Mouse (Mus musculus) MEL (cell line): ENCODE results near the gene Macrod1. TPM values are rescaled to one million over a fixed set of nuclear protein-coding genes. Genes with fewer than 3 reads are reported as not detected.

Experiments
- DNase-seq: peaks from one replicate; pipeline ENCODE4 v3.0.0; 2011; ENCODE audit warnings: low read depth, low spot score
- H3K27ac ChIP-seq: 2 replicates; pipeline ENCODE4 v1.5.1; 2012; ENCODE audit warnings: low read depth, mild to moderate bottlenecking, control low read depth, low read length, moderate library complexity; ENCODE audit not compliant: control insufficient read depth
- H3K27me3 ChIP-seq, 2 experiments: fragments of 150-350 bp in 1 of 2; sonication (generic) in 1 of 2; 2 replicates each; pipeline ENCODE4 v1.6.1; 2012; ENCODE audit warnings: low read length in 2 of 2, mild to moderate bottlenecking in 2 of 2, improper control_type of control experiment in 1 of 2, moderate library complexity in 1 of 2; ENCODE audit not compliant: insufficient read depth in 2 of 2, control insufficient read depth in 1 of 2
- H3K36me3 ChIP-seq, 2 experiments: 2 replicates each; pipeline ENCODE4 v1.6.1; 2012 to 2014; ENCODE audit warnings: low read length in 2 of 2, improper control_type of control experiment in 1 of 2, inconsistent platforms in 1 of 2, mild to moderate bottlenecking in 1 of 2; ENCODE audit not compliant: insufficient read depth in 2 of 2, control insufficient read depth in 1 of 2
- H3K4me1 ChIP-seq, 2 experiments: fragments of 150-350 bp in 1 of 2; sonication (generic) in 1 of 2; 2 replicates each; pipeline ENCODE4 v1.6.1; 2012; ENCODE audit warnings: low read length in 2 of 2, improper control_type of control experiment in 1 of 2, mild to moderate bottlenecking in 1 of 2; ENCODE audit not compliant: insufficient read depth in 2 of 2, control insufficient read depth in 1 of 2
- H3K4me3 ChIP-seq, 2 experiments: fragments of 150-350 bp in 1 of 2; sonication (generic) in 1 of 2; 2 replicates each; pipeline ENCODE4 v1.5.1; 2012; ENCODE audit warnings: low read depth in 2 of 2, low read length in 2 of 2, mild to moderate bottlenecking in 2 of 2, moderate library complexity in 2 of 2, control low read depth in 1 of 2, improper control_type of control experiment in 1 of 2; ENCODE audit not compliant: control insufficient read depth in 1 of 2, insufficient read depth in 1 of 2
- H3K79me2 ChIP-seq: 2 replicates; pipeline ENCODE4 v1.6.1; 2012; ENCODE audit warnings: mild to moderate bottlenecking, low read length, moderate library complexity; ENCODE audit not compliant: control insufficient read depth, poor library complexity, insufficient read depth
- H3K9ac ChIP-seq: 2 replicates; pipeline ENCODE4 v1.6.1; 2012; ENCODE audit warnings: low read depth, mild to moderate bottlenecking, control low read depth, low read length, moderate library complexity; ENCODE audit not compliant: control insufficient read depth, poor library complexity, severe bottlenecking
- H3K9me3 ChIP-seq: fragments of 150-350 bp; sonication (generic); replicated peaks from 2 replicates; pipeline ENCODE4 v1.6.1; 2012; ENCODE audit warnings: mild to moderate bottlenecking, low read length, improper control_type of control experiment, moderate library complexity; ENCODE audit not compliant: insufficient read depth
- CTCF ChIP-seq, 3 experiments: IDR thresholded peaks in 2 of 3; conservative IDR thresholded peaks in 1 of 3; 2 replicates each; pipeline ENCODE4 v1.5.1; 2011 to 2012; ENCODE audit warnings: low read length in 3 of 3, low read depth in 2 of 3, mild to moderate bottlenecking in 2 of 3, improper control_type of control experiment in 1 of 3, inconsistent platforms in 1 of 3, mixed read lengths in 1 of 3, moderate library complexity in 1 of 3; ENCODE audit not compliant: control insufficient read depth in 1 of 3, insufficient read depth in 1 of 3, poor library complexity in 1 of 3, severe bottlenecking in 1 of 3
- E2F4 ChIP-seq: IDR thresholded peaks from 2 replicates; pipeline ENCODE4 v1.6.1; 2011; ENCODE audit warnings: low read depth, low read length, improper control_type of control experiment, borderline replicate concordance
- ETS1 ChIP-seq: IDR thresholded peaks from 2 replicates; pipeline ENCODE4 v1.6.1; 2012; ENCODE audit warnings: low read depth, mild to moderate bottlenecking, inconsistent platforms, low read length, improper control_type of control experiment, moderate library complexity
- GABPA ChIP-seq: IDR thresholded peaks from 2 replicates; pipeline ENCODE4 v1.6.1; 2012; ENCODE audit warnings: low read depth, mild to moderate bottlenecking, inconsistent platforms, low read length, improper control_type of control experiment, moderate library complexity
- GATA1 ChIP-seq: IDR thresholded peaks from 2 replicates; pipeline ENCODE4 v1.6.1; 2011; ENCODE audit warnings: low read depth, low read length, improper control_type of control experiment
- HCFC1 ChIP-seq: IDR thresholded peaks from 2 replicates; pipeline ENCODE4 v1.6.1; 2012; ENCODE audit warnings: low read depth, mild to moderate bottlenecking, inconsistent platforms, low read length, improper control_type of control experiment, moderate library complexity
- KAT2A ChIP-seq: conservative IDR thresholded peaks from 2 replicates; pipeline ENCODE4 v1.6.1; 2012; ENCODE audit warnings: low read depth, low read length, improper control_type of control experiment, inconsistent platforms
- MAX ChIP-seq: IDR thresholded peaks from 2 replicates; pipeline ENCODE4 v1.6.1; 2011; ENCODE audit warnings: low read length, improper control_type of control experiment
- MXI1 ChIP-seq: IDR thresholded peaks from 2 replicates; pipeline ENCODE4 v1.6.1; 2011; ENCODE audit warnings: mild to moderate bottlenecking, low read depth, low read length, improper control_type of control experiment
- NRF1 ChIP-seq: IDR thresholded peaks from 2 replicates; pipeline ENCODE4 v1.6.1; 2014; ENCODE audit warnings: low read depth, mild to moderate bottlenecking, inconsistent platforms, low read length, improper control_type of control experiment, moderate library complexity; ENCODE audit not compliant: poor library complexity, insufficient read depth, severe bottlenecking
- POLR2A ChIP-seq, 2 experiments: IDR thresholded peaks; 2 replicates each; pipeline ENCODE4 v1.6.1; 2011 to 2012; ENCODE audit warnings: low read length in 2 of 2, mild to moderate bottlenecking in 2 of 2, control low read depth in 1 of 2, improper control_type of control experiment in 1 of 2, low read depth in 1 of 2, moderate library complexity in 1 of 2; ENCODE audit not compliant: control insufficient read depth in 1 of 2, insufficient read depth in 1 of 2, poor library complexity in 1 of 2
- POLR2AphosphoS2 ChIP-seq: IDR thresholded peaks from 2 replicates; pipeline ENCODE4 v1.6.1; 2011; ENCODE audit warnings: low read length, improper control_type of control experiment
- POLR2AphosphoS5 ChIP-seq: IDR thresholded peaks from 2 replicates; pipeline ENCODE4 v1.6.1; 2012; ENCODE audit warnings: low read depth, borderline replicate concordance, mild to moderate bottlenecking, inconsistent platforms, low read length, moderate library complexity, mixed read lengths
- RAD21 ChIP-seq: IDR thresholded peaks from 2 replicates; pipeline ENCODE4 v1.6.1; 2011; ENCODE audit warnings: mild to moderate bottlenecking, low read depth, low read length, improper control_type of control experiment
- SIN3A ChIP-seq: IDR thresholded peaks from 2 replicates; pipeline ENCODE4 v1.6.1; 2012; ENCODE audit warnings: low read length, improper control_type of control experiment, inconsistent platforms
- SMC3 ChIP-seq: IDR thresholded peaks from 2 replicates; pipeline ENCODE4 v1.6.1; 2011; ENCODE audit warnings: low read depth, low read length, improper control_type of control experiment
- TAL1 ChIP-seq: IDR thresholded peaks from 2 replicates; pipeline ENCODE4 v1.6.1; 2012; ENCODE audit warnings: mild to moderate bottlenecking, inconsistent platforms, low read length, moderate library complexity, mixed read lengths
- TBP ChIP-seq: IDR thresholded peaks from 2 replicates; pipeline ENCODE4 v1.8.0; 2011; ENCODE audit warnings: low read depth, low read length, improper control_type of control experiment
- UBTF ChIP-seq: IDR thresholded peaks from 2 replicates; pipeline ENCODE4 v1.6.1; 2012; ENCODE audit warnings: low read depth, mild to moderate bottlenecking, inconsistent platforms, low read length, improper control_type of control experiment, moderate library complexity, borderline replicate concordance; ENCODE audit not compliant: insufficient read depth
- USF1 ChIP-seq: IDR thresholded peaks from 2 replicates; pipeline ENCODE4 v1.6.1; 2014; ENCODE audit warnings: low read depth, mild to moderate bottlenecking, inconsistent platforms, low read length, improper control_type of control experiment, moderate library complexity
- USF2 ChIP-seq, 2 experiments: IDR thresholded peaks; 2 replicates each; pipeline ENCODE4 v1.6.1; 2011 to 2012; ENCODE audit warnings: improper control_type of control experiment in 2 of 2, low read length in 2 of 2, borderline replicate concordance in 1 of 2, inconsistent platforms in 1 of 2, low read depth in 1 of 2, mild to moderate bottlenecking in 1 of 2; ENCODE audit not compliant: insufficient read depth in 1 of 2
- ZC3H11A ChIP-seq: IDR thresholded peaks from 2 replicates; pipeline ENCODE4 v1.6.1; 2012; ENCODE audit warnings: low read depth, mild to moderate bottlenecking, inconsistent platforms, low read length, improper control_type of control experiment
- ZKSCAN1 ChIP-seq: IDR thresholded peaks from 2 replicates; pipeline ENCODE4 v1.6.1; 2012; ENCODE audit warnings: low read depth, mild to moderate bottlenecking, inconsistent platforms, low read length, improper control_type of control experiment, moderate library complexity
- ZMIZ1 ChIP-seq: IDR thresholded peaks from 2 replicates; pipeline ENCODE4 v1.6.1; 2012; ENCODE audit warnings: low read depth, mild to moderate bottlenecking, inconsistent platforms, low read length, improper control_type of control experiment, moderate library complexity
- ZNF384 ChIP-seq: IDR thresholded peaks from 2 replicates; pipeline ENCODE4 v1.6.1; 2012; ENCODE audit warnings: low read depth, mild to moderate bottlenecking, inconsistent platforms, low read length, improper control_type of control experiment
- polyA plus RNA-seq, 2 experiments: library from polyadenylated mRNA; stranded (reverse) in 1 of 2; unstranded in 1 of 2; fragments of >175 nt in 1 of 2; fragments of >200 nt in 1 of 2; gene quantifications; 2 replicates each; pipeline versions ENCODE4 v1.2.1 to v1.2.4; 2012; ENCODE audit warnings: low replicate concordance in 2 of 2, low read depth in 1 of 2; ENCODE audit not compliant: insufficient read length in 2 of 2, insufficient read depth in 1 of 2, missing spikeins in 1 of 2
- total RNA-seq: library from RNA; depleted of rRNA; stranded (reverse); fragments of 300-350 nt; gene quantifications from 2 replicates; pipeline ENCODE4 v1.2.3, GENCODE M21; 2012

Macrod1 gene
- total and polyA plus RNA-seq, 3 experiments: 4.5 to 15.7 TPM; not detected in 1

GRCm38 (mm10) chr19:7180756-7181405 lies 124.3 kb downstream of the Macrod1 start:
- no peak overlapping the region for H3K27ac ChIP-seq
- no peak for DNase-seq
- no peaks in the 10 kb centered on the region for H3K36me3 ChIP-seq
- H3K4me3 ChIP-seq: no peak overlapping the region
- no peaks in the 10 kb centered on the region for H3K9me3 ChIP-seq
- H3K79me2 ChIP-seq: no peaks in the 10 kb centered on the region
- H3K27me3 ChIP-seq: no peaks in the 10 kb centered on the region
- no peak overlapping the region for H3K9ac ChIP-seq
- no peak for TF ChIP-seq GABPA
- TF ChIP-seq ETS1: no peak
- no peak for TF ChIP-seq TBP
- TF ChIP-seq MAX: no peak
- TF ChIP-seq RAD21: no peak
- no peak for TF ChIP-seq SMC3
- TF ChIP-seq NRF1: no peak
- TF ChIP-seq USF2 (IDR thresholded peaks at IDR 0.05; ENCODE audit: borderline replicate concordance in 1 of 2, insufficient read depth in 1 of 2, low read depth in 1 of 2, low read length in 2 of 2): no peak
- TF ChIP-seq POLR2A (IDR thresholded peaks at IDR 0.05; ENCODE audit: control insufficient read depth in 1 of 2, insufficient read depth in 1 of 2, low read depth in 1 of 2, low read length in 2 of 2, poor library complexity in 1 of 2): no peak
- no peak for TF ChIP-seq UBTF
- no peak for TF ChIP-seq ZKSCAN1
- TF ChIP-seq CTCF (IDR thresholded peaks at IDR 0.05 in 2 of 3, conservative IDR thresholded peaks at IDR 0.05 in 1 of 3; ENCODE audit: control insufficient read depth in 1 of 3, insufficient read depth in 1 of 3, low read depth in 2 of 3, low read length in 3 of 3, poor library complexity in 1 of 3, severe bottlenecking in 1 of 3): no peak
- TF ChIP-seq E2F4: no peak
- H3K4me1 ChIP-seq: no peaks in the 10 kb centered on the region

GRCm38 (mm10) chr19:7181496-7181895 lies 124.9 kb downstream of the Macrod1 start:
- Histone ChIP-seq H3K4me1 (no peaks in the 10 kb centered on the region), H3K27me3 (no peaks in the 10 kb centered on the region), H3K27ac (no peak overlapping the region), H3K4me3 (no peak overlapping the region), H3K36me3 (no peaks in the 10 kb centered on the region), H3K9ac (no peak overlapping the region), H3K79me2 (no peaks in the 10 kb centered on the region), H3K9me3 (no peaks in the 10 kb centered on the region)
- DNase-seq: no peak
- no peak for TF ChIP-seq POLR2A (IDR thresholded peaks at IDR 0.05; ENCODE audit: control insufficient read depth in 1 of 2, insufficient read depth in 1 of 2, low read depth in 1 of 2, low read length in 2 of 2, poor library complexity in 1 of 2)
- no peak for TF ChIP-seq ZKSCAN1
- no peak for TF ChIP-seq MXI1
- no peak for TF ChIP-seq HCFC1
- TF ChIP-seq POLR2AphosphoS5: no peak
- TF ChIP-seq POLR2AphosphoS2: no peak
- TF ChIP-seq GATA1: no peak
- no peak for TF ChIP-seq ETS1
- no peak for TF ChIP-seq ZNF384
- no peak for TF ChIP-seq ZC3H11A
- TF ChIP-seq ZMIZ1: no peak
- TF ChIP-seq USF1: no peak
- TF ChIP-seq TAL1: no peak
- TF ChIP-seq KAT2A: no peak
- no peak for TF ChIP-seq UBTF
- no peak for TF ChIP-seq SIN3A
- TF ChIP-seq, all 39 proteins: peak for 0
